Mouse (Mus musculus): Measurements from ENCODE around the gene Cypt3. TPM values are rescaled to one million over a fixed set of nuclear protein-coding genes. Genes with fewer than 3 reads are reported as not detected.

Cypt3 gene
- polyA plus RNA-seq (2012; rRNA removed) (not detected in 2 replicates), polyA plus RNA-seq (2014; fragmentation: Nextera tagmentation; extraction: Ambion mirVana) (not detected in 2 replicates)

- Histone ChIP-seq H3K9me3 (ENCODE audit: control insufficient read depth, low read length) (no peaks in the 10 kb centered on the region), H3K9ac (ENCODE audit: low read depth, low read length, severe bottlenecking) (no peak within 1 kb of the TSS), H3K27me3 (ENCODE audit: control insufficient read depth, insufficient read depth, low read length) (no peaks in the 10 kb centered on the region), H3K36me3 (ENCODE audit: control insufficient read depth, insufficient read depth, low read length) (no peaks in the 10 kb centered on the region), H3K27ac (replicated peaks; ENCODE audit: low read depth, low read length) (no peak within 1 kb of the TSS), H3K4me3 (replicated peaks; ENCODE audit: low read length) (no peak within 1 kb of the TSS), H3K4me1 (ENCODE audit: control insufficient read depth, insufficient read depth, low read length) (no peaks in the 10 kb centered on the region), H3K4me2 (replicated peaks; ENCODE audit: low read depth, low read length, severe bottlenecking) (no peak within 1 kb of the TSS)
- WGBS, result 73% methylated on average over 7 of the region's 7 CpGs
- ATAC-seq (ENCODE audit: low FRiP score, low read depth) (no peak), DNase-seq (ENCODE audit: low spot score) (no peak)
- no peak for TF ChIP-seq POLR2A (IDR thresholded peaks at IDR 0.05; ENCODE audit: borderline replicate concordance, extremely low read depth, insufficient read depth, insufficient read length)
These were observed at the start of gene Cypt3 for GRCm38 (mm10) chrX:153558293-153558692. Cypt3 (plus strand) TSS chrX:153558593.

GRCm38 (mm10) chrX:153515491-153515890 lies 42.9 kb upstream of the Cypt3 start:
- no peak for ATAC-seq (ENCODE audit: low FRiP score, low read depth)
- Histone ChIP-seq H3K9ac (ENCODE audit: low read depth, low read length, severe bottlenecking) (no peak overlapping the region), H3K4me3 (replicated peaks; ENCODE audit: low read length) (no peak overlapping the region), H3K36me3 (ENCODE audit: control insufficient read depth, insufficient read depth, low read length) (no peaks in the 10 kb centered on the region), H3K4me2 (replicated peaks; ENCODE audit: low read depth, low read length, severe bottlenecking) (no peak overlapping the region), H3K4me1 (ENCODE audit: control insufficient read depth, insufficient read depth, low read length) (no peaks in the 10 kb centered on the region), H3K27me3 (ENCODE audit: control insufficient read depth, insufficient read depth, low read length) (no peaks in the 10 kb centered on the region), H3K9me3 (ENCODE audit: control insufficient read depth, low read length) (no peaks in the 10 kb centered on the region), H3K27ac (replicated peaks; ENCODE audit: low read depth, low read length) (no peak overlapping the region)
- no peak for DNase-seq (ENCODE audit: low spot score)
- TF ChIP-seq POLR2A (IDR thresholded peaks at IDR 0.05; ENCODE audit: borderline replicate concordance, extremely low read depth, insufficient read depth, insufficient read length), result no peak
- 85% methylated on average over 5 of the region's 5 CpGs for WGBS

- 24% methylated on average over 2 of the region's 2 CpGs for WGBS
- Histone ChIP-seq H3K9me3 (ENCODE audit: control insufficient read depth, low read length) (no peaks in the 10 kb centered on the region), H3K36me3 (ENCODE audit: control insufficient read depth, insufficient read depth, low read length) (no peaks in the 10 kb centered on the region), H3K4me2 (replicated peaks; ENCODE audit: low read depth, low read length, severe bottlenecking) (no peak overlapping the region), H3K4me1 (ENCODE audit: control insufficient read depth, insufficient read depth, low read length) (no peaks in the 10 kb centered on the region), H3K9ac (ENCODE audit: low read depth, low read length, severe bottlenecking) (no peak overlapping the region), H3K4me3 (replicated peaks; ENCODE audit: low read length) (no peak overlapping the region), H3K27ac (replicated peaks; ENCODE audit: low read depth, low read length) (no peak overlapping the region), H3K27me3 (ENCODE audit: control insufficient read depth, insufficient read depth, low read length) (no peaks in the 10 kb centered on the region)
- DNase-seq (ENCODE audit: low spot score) (no peak), ATAC-seq (ENCODE audit: low FRiP score, low read depth) (no peak)
- TF ChIP-seq POLR2A (IDR thresholded peaks at IDR 0.05; ENCODE audit: borderline replicate concordance, extremely low read depth, insufficient read depth, insufficient read length), result no peak
These were observed 30.0 kb upstream of the Cypt3 start for GRCm38 (mm10) chrX:153528399-153528798.

- WGBS, result 73% methylated on average over 2 of the region's 2 CpGs
- H3K36me3 ChIP-seq (ENCODE audit: control insufficient read depth, insufficient read depth, low read length), result no peaks in the 10 kb centered on the region
- H3K27ac ChIP-seq (replicated peaks; ENCODE audit: low read depth, low read length), result no peak overlapping the region
- H3K4me1 ChIP-seq (ENCODE audit: control insufficient read depth, insufficient read depth, low read length), result no peaks in the 10 kb centered on the region
- ATAC-seq (ENCODE audit: low FRiP score, low read depth) (no peak), DNase-seq (ENCODE audit: low spot score) (no peak)
- no peak overlapping the region for H3K4me2 ChIP-seq (replicated peaks; ENCODE audit: low read depth, low read length, severe bottlenecking)
- H3K9ac ChIP-seq (ENCODE audit: low read depth, low read length, severe bottlenecking), result no peak overlapping the region
- no peak overlapping the region for H3K4me3 ChIP-seq (replicated peaks; ENCODE audit: low read length)
- TF ChIP-seq POLR2A (IDR thresholded peaks at IDR 0.05; ENCODE audit: borderline replicate concordance, extremely low read depth, insufficient read depth, insufficient read length), result no peak
- H3K9me3 ChIP-seq (ENCODE audit: control insufficient read depth, low read length), result no peaks in the 10 kb centered on the region
- H3K27me3 ChIP-seq (ENCODE audit: control insufficient read depth, insufficient read depth, low read length), result no peaks in the 10 kb centered on the region
These were observed 1.8 kb upstream of the Cypt3 start for GRCm38 (mm10) chrX:153556634-153557033.

GRCm38 (mm10) chrX:153564650-153565049 lies 6.3 kb downstream of the Cypt3 start:
- Histone ChIP-seq H3K4me1 (ENCODE audit: control insufficient read depth, insufficient read depth, low read length) (no peaks in the 10 kb centered on the region), H3K9ac (ENCODE audit: low read depth, low read length, severe bottlenecking) (no peak overlapping the region), H3K27ac (replicated peaks; ENCODE audit: low read depth, low read length) (no peak overlapping the region), H3K27me3 (ENCODE audit: control insufficient read depth, insufficient read depth, low read length) (no peaks in the 10 kb centered on the region), H3K4me3 (replicated peaks; ENCODE audit: low read length) (no peak overlapping the region), H3K9me3 (ENCODE audit: control insufficient read depth, low read length) (no peaks in the 10 kb centered on the region), H3K4me2 (replicated peaks; ENCODE audit: low read depth, low read length, severe bottlenecking) (no peak overlapping the region), H3K36me3 (ENCODE audit: control insufficient read depth, insufficient read depth, low read length) (no peaks in the 10 kb centered on the region)
- DNase-seq (ENCODE audit: low spot score) (no peak), ATAC-seq (ENCODE audit: low FRiP score, low read depth) (no peak)
- no peak for TF ChIP-seq POLR2A (IDR thresholded peaks at IDR 0.05; ENCODE audit: borderline replicate concordance, extremely low read depth, insufficient read depth, insufficient read length)
- 67% methylated on average over 1 of the region's 1 CpGs for WGBS

GRCm38 (mm10) chrX:153599583-153599982 lies 41.2 kb downstream of the Cypt3 start:
- Histone ChIP-seq H3K27me3 (ENCODE audit: control insufficient read depth, insufficient read depth, low read length) (no peaks in the 10 kb centered on the region), H3K36me3 (ENCODE audit: control insufficient read depth, insufficient read depth, low read length) (no peaks in the 10 kb centered on the region), H3K9ac (ENCODE audit: low read depth, low read length, severe bottlenecking) (no peak overlapping the region), H3K4me1 (ENCODE audit: control insufficient read depth, insufficient read depth, low read length) (no peaks in the 10 kb centered on the region), H3K27ac (replicated peaks; ENCODE audit: low read depth, low read length) (no peak overlapping the region), H3K9me3 (ENCODE audit: control insufficient read depth, low read length) (no peaks in the 10 kb centered on the region), H3K4me3 (replicated peaks; ENCODE audit: low read length) (no peak overlapping the region), H3K4me2 (replicated peaks; ENCODE audit: low read depth, low read length, severe bottlenecking) (no peak overlapping the region)
- DNase-seq (ENCODE audit: low spot score) (no peak), ATAC-seq (ENCODE audit: low FRiP score, low read depth) (no peak)
- no peak for TF ChIP-seq POLR2A (IDR thresholded peaks at IDR 0.05; ENCODE audit: borderline replicate concordance, extremely low read depth, insufficient read depth, insufficient read length)
- WGBS, result 52% methylated on average over 2 of the region's 2 CpGs

Other genes with a start within 250 kb of the Cypt3 start
- gene Ubqln2, start 60.4 kb upstream of the Cypt3 start, polyA plus RNA-seq (2012; rRNA removed), result 64.4 and 86.6 TPM in 2 replicates
- gene Ubqln2, start 60.4 kb upstream of the Cypt3 start, polyA plus RNA-seq (2014; fragmentation: Nextera tagmentation; extraction: Ambion mirVana), result 29.2 and 31.9 TPM in 2 replicates
- 8.1 and 8.6 TPM in 2 replicates for gene Kctd12b, start 137.8 kb downstream of the Cypt3 start, polyA plus RNA-seq (2012; rRNA removed)
- gene Kctd12b, start 137.8 kb downstream of the Cypt3 start, polyA plus RNA-seq (2014; fragmentation: Nextera tagmentation; extraction: Ambion mirVana), result 8.8 and 9.8 TPM in 2 replicates
- gene Nbdy, start 165.0 kb downstream of the Cypt3 start, polyA plus RNA-seq (2012; rRNA removed), result 101 and 116 TPM in 2 replicates
- 134 and 142 TPM in 2 replicates for gene Nbdy, start 165.0 kb downstream of the Cypt3 start, polyA plus RNA-seq (2014; fragmentation: Nextera tagmentation; extraction: Ambion mirVana)

All from limb, embryonic 14.5 days (tissue).